In genomic region chr1:165722531-165723123, GRCm38 (mm10) we compare ENCODE assay signal across 15 mouse cellular contexts.
"Had no signal": no experiment of that assay in that cellular context is flagged by ENCODE, and none has a peak within 500 bp of the region (broad histone marks: within the 10 kb centered on the region; RNA-seq: fewer than 3 reads in every experiment).

No protein-coding gene starts in this region.

- H3K4me3 ChIP-seq: layer of hippocampus, adult 2 months; limb, embryonic 10.5 days; liver, embryonic 12.5 days; megakaryocyte, embryonic 14.5 days; midbrain, embryonic 12.5 days; neural tube, embryonic 15.5 days had no signal

- H3K27ac ChIP-seq: kidney, postnatal 0 days; layer of hippocampus, adult 2 months; limb, embryonic 10.5 days; liver, embryonic 12.5 days; midbrain, embryonic 12.5 days; neural tube, embryonic 15.5 days; stomach, postnatal 0 days had no signal

- ATAC-seq: intestine, postnatal 0 days; liver, embryonic 12.5 days had no signal

- DNase-seq: kidney, adult 9 months; kidney, postnatal 4 days; lung, embryonic 14.5 days; lung, postnatal 10 days; lung, postnatal 4 days; thymus, postnatal 14 days had no signal
